Mouse (Mus musculus) ES-E14 (cell line): Measurements from ENCODE around the gene Aplnr. TPM values are rescaled to one million over a fixed set of nuclear protein-coding genes. Genes with fewer than 3 reads are reported as not detected.

Experiments used
- DNase-seq: peaks from one replicate; pipeline ENCODE4 v3.0.0-alpha.2; 2013; ENCODE audit warnings: low read depth, low spot score
- H3K27ac ChIP-seq: 2 replicates; pipeline ENCODE4 v1.5.1; 2012; ENCODE audit warnings: low read depth, mild to moderate bottlenecking, low read length, moderate library complexity, mixed read lengths; ENCODE audit not compliant: poor library complexity, insufficient read depth, severe bottlenecking
- H3K36me3 ChIP-seq: 2 replicates; pipeline ENCODE4 v1.6.1; 2012; ENCODE audit warnings: mild to moderate bottlenecking, low read length, moderate library complexity, mixed read lengths; ENCODE audit not compliant: control insufficient read depth, poor library complexity, insufficient read depth, severe bottlenecking
- H3K4me1 ChIP-seq, 2 experiments: fragments of 150-350 bp in 1 of 2; sonication (generic) in 1 of 2; 2 replicates each; pipeline ENCODE4 v1.6.1; 2012; ENCODE audit warnings: low read length in 2 of 2, mild to moderate bottlenecking in 1 of 2, mixed read lengths in 1 of 2; ENCODE audit not compliant: control insufficient read depth in 2 of 2, insufficient read depth in 2 of 2, poor library complexity in 1 of 2
- H3K4me3 ChIP-seq, 2 experiments: fragments of 150-350 bp in 1 of 2; sonication (generic) in 1 of 2; 2 replicates each; pipeline ENCODE4 v1.5.1; 2012; ENCODE audit warnings: low read length in 2 of 2, low read depth in 1 of 2, mild to moderate bottlenecking in 1 of 2, mixed read lengths in 1 of 2; ENCODE audit not compliant: insufficient read depth in 1 of 2, poor library complexity in 1 of 2, severe bottlenecking in 1 of 2
- H3K9ac ChIP-seq: 2 replicates; pipeline ENCODE4 v1.6.1; 2012; ENCODE audit warnings: low read depth, mild to moderate bottlenecking, low read length, mixed read lengths; ENCODE audit not compliant: poor library complexity, insufficient read depth, severe bottlenecking
- H3K9me3 ChIP-seq: fragments of 150-350 bp; sonication (generic); 2 replicates; pipeline ENCODE4 v1.6.1; 2012; ENCODE audit warnings: low read depth, mild to moderate bottlenecking, low read length; ENCODE audit not compliant: control insufficient read depth, insufficient read depth
- CHD2 ChIP-seq: IDR thresholded peaks from 2 replicates; pipeline ENCODE4 v1.6.1; 2014; ENCODE audit warnings: mild to moderate bottlenecking, low read depth, low read length, inconsistent platforms
- HCFC1 ChIP-seq: IDR thresholded peaks from 2 replicates; pipeline ENCODE4 v1.6.1; 2012; ENCODE audit warnings: low read length, inconsistent platforms, borderline replicate concordance; ENCODE audit not compliant: insufficient read depth
- MAFK ChIP-seq: IDR thresholded peaks from 2 replicates; pipeline ENCODE4 v1.6.1; 2014; ENCODE audit warnings: mild to moderate bottlenecking, low read depth, low read length, inconsistent platforms; ENCODE audit not compliant: insufficient read depth
- ZC3H11A ChIP-seq: IDR thresholded peaks from 2 replicates; pipeline ENCODE4 v1.6.1; 2012; ENCODE audit warnings: low read depth, mild to moderate bottlenecking, inconsistent platforms, low read length, borderline replicate concordance
- ZNF384 ChIP-seq: IDR thresholded peaks from 2 replicates; pipeline ENCODE4 v1.6.1; 2012; ENCODE audit warnings: low read depth, low read length, inconsistent platforms
- in situ Hi-C, 2 experiments: fragments of 600-800 bp; cut with MboI; formaldehyde crosslinking; loops; one replicate each; pipeline ENCODE4 v1.15.1; 2025; ENCODE audit warnings: low sequenced_read_pairs in 2 of 2, inconsistent platforms in 1 of 2; ENCODE audit not compliant: unreplicated experiment in 2 of 2
- total RNA-seq: library from RNA; depleted of rRNA; stranded (reverse); fragments of 300-350 nt; gene quantifications from 2 replicates; pipeline ENCODE4 v1.2.3, GENCODE M21; 2012

Aplnr gene
- total RNA-seq, 1 experiment = 0.40 TPM

GRCm38 (mm10) chr2:85123869-85124535 lies 12.0 kb upstream of the Aplnr start:
- DNase-seq = peak; percentile 47
- TF ChIP-seq ZC3H11A (peak; percentile 82), HCFC1 (no peak), CHD2 (no peak)
- in situ Hi-C loops = loop anchor here (5.0 to 10.0 kb wide), 3 partner anchors 121 to 441 kb away; no protein-coding TSS in a partner anchor

GRCm38 (mm10) chr2:85129496-85129971 lies 6.5 kb upstream of the Aplnr start:
- no peak overlapping the region for H3K27ac ChIP-seq

More at GRCm38 (mm10) chr2:85123869-85124535, 12.0 kb upstream of the Aplnr start:
- H3K9ac ChIP-seq = no peak overlapping the region
- H3K36me3 ChIP-seq = no peaks in the 10 kb centered on the region
- no peak overlapping the region for H3K4me3 ChIP-seq
- no peaks in the 10 kb centered on the region for H3K9me3 ChIP-seq
- no peak overlapping the region for H3K27ac ChIP-seq
- no peaks in the 10 kb centered on the region for H3K4me1 ChIP-seq

GRCm38 (mm10) chr2:85131226-85131625 lies 4.8 kb upstream of the Aplnr start:
- no peak for DNase-seq

More at GRCm38 (mm10) chr2:85129496-85129971, 6.5 kb upstream of the Aplnr start:
- Histone ChIP-seq H3K9me3 (no peaks in the 10 kb centered on the region), H3K36me3 (no peaks in the 10 kb centered on the region), H3K9ac (no peak overlapping the region), H3K4me1 (0 out of 4 replicates have a peak, but pooled peaks cover 0 to 2% of the 10 kb centered on the region in 2 experiments), H3K4me3 (no peak overlapping the region)
- no peak for TF ChIP-seq ZC3H11A
- no peak for TF ChIP-seq MAFK
- TF ChIP-seq ZNF384 = no peak
- no peak for TF ChIP-seq CHD2
- TF ChIP-seq HCFC1 = no peak
- no peak for DNase-seq
- in situ Hi-C loops = loop anchor here (10.0 kb wide), 2 partner anchors 115 to 435 kb away; no protein-coding TSS in a partner anchor

GRCm38 (mm10) chr2:85131724-85132123 lies 4.3 kb upstream of the Aplnr start:
- no peak overlapping the region for H3K9ac ChIP-seq
- H3K27ac ChIP-seq = no peak overlapping the region
- TF ChIP-seq MAFK (no peak), ZC3H11A (no peak), HCFC1 (no peak), CHD2 (no peak), ZNF384 (no peak)
- no peaks in the 10 kb centered on the region for H3K36me3 ChIP-seq
- no peak for DNase-seq
- no peak overlapping the region for H3K4me3 ChIP-seq
- peaks cover 0 to 3% of the 10 kb centered on the region in 2 experiments; a peak in 1 of 4 replicates for H3K4me1 ChIP-seq
- H3K9me3 ChIP-seq = no peaks in the 10 kb centered on the region
- in situ Hi-C loops = no loop called here

More at GRCm38 (mm10) chr2:85131226-85131625, 4.8 kb upstream of the Aplnr start:
- Histone ChIP-seq H3K9me3 (no peaks in the 10 kb centered on the region), H3K9ac (no peak overlapping the region), H3K36me3 (no peaks in the 10 kb centered on the region), H3K4me1 (peaks cover 0 to 2% of the 10 kb centered on the region in 2 experiments; a peak in 1 of 4 replicates), H3K4me3 (no peak overlapping the region), H3K27ac (no peak overlapping the region)
- no peak for TF ChIP-seq MAFK
- no peak for TF ChIP-seq ZNF384
- TF ChIP-seq ZC3H11A = no peak
- no peak for TF ChIP-seq HCFC1
- no peak for TF ChIP-seq CHD2
- in situ Hi-C loops = no loop called here
